Mouse (Mus musculus) B cell, adult 2 months (primary cell): ENCODE measurements at regions not wholly inside any gene's neighbourhood (a gene's known extent, or its start where the extent isn't known, plus 50 kb on each side); places are given as distances from the start of the nearest gene placed in this dataset.

Experiments used
- DNase-seq, 2 experiments: peaks; one replicate each; pipeline ENCODE4 v3.0.0; 2022

DNA sequence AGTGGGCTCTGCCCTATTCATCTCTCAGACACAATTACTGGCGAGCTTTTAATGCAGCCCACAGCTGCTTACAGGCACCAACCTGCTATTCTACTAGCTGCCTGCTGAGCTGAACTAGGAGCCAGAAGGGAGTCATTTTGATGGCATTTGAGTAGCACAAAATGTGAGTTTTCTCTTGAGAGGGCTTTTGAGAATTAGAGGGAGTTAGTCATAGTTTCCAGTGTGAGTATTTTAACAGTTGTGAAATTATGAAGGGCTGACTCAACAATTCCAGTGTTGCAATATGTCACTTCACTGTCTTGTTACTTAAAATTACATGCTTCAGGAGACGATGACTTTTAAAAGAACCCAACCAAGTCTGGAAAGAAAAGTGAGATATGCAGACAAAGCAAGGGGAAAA, 54.4 kb upstream of the Ly86 start:
- DNase-seq: no peak

DNA sequence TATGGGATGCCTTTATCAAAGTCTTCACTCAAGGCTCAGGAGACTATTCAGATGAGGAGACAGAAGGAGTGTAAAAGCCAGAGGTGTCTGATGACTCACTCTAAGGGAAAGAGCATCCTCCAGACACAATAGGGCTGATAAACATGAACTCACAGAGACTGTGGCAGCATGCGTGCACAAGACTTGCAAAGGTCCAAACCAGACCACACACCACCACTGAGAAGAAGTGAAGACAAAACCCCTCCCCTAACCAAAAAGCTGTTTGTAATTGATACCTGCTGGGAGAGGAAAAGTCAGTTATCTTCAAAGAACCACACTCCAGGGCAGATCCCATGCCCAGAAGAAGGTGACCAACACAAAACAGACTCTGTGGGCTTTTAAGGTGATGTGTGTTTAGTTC, 56.0 kb upstream of the Ly86 start:
- no peak for DNase-seq

DNA sequence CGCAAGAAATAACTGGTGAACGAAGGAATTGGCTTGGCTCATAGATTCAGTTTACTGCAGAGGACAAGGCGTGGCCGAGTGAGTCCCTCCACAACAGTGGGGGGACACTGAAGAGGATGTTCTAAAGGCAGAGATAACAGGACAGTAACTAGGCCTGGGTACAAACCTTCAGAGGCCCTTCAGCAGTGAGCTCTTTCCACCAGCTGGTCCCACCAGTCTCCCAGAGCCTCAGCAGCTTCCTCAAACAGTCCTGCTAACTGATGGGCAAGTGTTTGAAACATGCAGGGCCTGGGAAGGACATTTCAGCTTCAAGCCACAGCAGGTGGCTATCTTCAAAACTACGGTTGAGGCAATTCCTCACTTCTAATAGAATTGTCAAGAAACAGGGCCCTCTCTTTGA, 62.5 kb upstream of the Ly86 start:
- no peak for DNase-seq

GRCm38 (mm10) chr13:37279078-37279789, 65.8 kb upstream of the Ly86 start:
- DNase-seq: peak in 1 of 2 experiments; percentile 6

GRCm38 (mm10) chr13:37249581-37250461, 95.2 kb upstream of the Ly86 start:
- DNase-seq: no peak

- DNase-seq: no peak
These were observed 96.3 kb upstream of the Ly86 start for GRCm38 (mm10) chr13:37248741-37249140.

DNA sequence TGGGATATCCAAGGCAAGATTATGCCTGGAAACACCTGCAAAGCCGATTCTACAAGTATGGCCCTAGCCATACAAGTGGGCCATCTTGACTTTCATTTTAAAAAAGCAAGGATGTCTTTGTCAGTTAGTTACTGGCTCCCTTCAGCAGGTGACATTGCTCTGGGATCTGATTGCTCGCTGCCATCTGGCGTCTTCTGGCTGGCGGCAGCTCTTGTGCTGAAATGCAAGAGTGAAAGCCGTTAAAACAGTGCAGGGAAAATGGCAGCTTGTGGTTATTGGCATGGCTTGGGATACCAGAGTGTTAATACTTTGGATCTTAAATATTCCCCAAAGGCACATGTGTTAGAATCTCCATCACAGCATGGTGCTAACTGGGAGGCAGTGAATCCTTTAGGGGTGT, 105.0 kb upstream of the Ly86 start:
- DNase-seq: no peak

- no peak for DNase-seq
These were observed 107.7 kb upstream of the Ly86 start for GRCm38 (mm10) chr13:37237285-37237684.

DNA sequence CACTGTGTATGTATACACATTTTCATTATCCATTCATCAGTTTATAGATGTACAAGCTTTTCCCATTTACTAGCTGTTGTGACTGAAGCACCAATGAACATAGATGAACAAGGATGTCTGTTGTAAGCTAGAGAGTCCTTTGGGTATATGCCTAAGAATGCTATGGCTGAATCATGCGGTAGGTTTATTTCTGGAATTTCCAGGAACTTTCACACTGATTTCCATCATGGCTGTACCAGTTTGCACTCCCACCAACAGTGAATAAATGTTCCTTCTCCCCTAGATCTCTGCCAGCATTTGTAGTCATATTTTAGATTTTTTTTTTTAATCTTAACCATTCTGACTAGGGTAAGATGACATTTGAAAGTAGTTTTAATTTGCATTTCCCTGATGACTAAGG, 119.2 kb upstream of the Ly86 start:
- DNase-seq: no peak

- DNase-seq: no peak
These were observed 124.6 kb upstream of the Ly86 start for GRCm38 (mm10) chr13:37220436-37220835.

DNA sequence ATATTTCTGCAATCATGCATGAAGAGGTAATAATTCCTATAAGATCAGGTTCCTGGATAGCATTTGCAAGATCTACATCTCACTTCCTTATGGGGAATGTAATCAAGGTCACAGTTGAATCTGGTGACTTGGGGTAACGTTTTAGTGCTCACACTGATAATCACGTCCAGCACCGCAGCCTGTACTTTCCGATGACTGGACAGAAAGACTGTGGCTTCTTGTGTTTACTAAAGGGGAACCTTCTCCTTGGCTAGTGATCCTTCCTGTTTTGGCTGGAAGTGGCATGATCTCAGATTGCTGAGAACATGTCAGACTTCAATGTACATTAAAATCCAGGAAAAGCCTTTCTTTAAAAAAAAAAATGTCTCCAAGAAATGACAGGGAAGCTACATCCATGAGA, 126.4 kb upstream of the Ly86 start:
- no peak for DNase-seq

- no peak for DNase-seq
These were observed 130.3 kb upstream of the Ly86 start for GRCm38 (mm10) chr13:37214590-37215282.

GRCm38 (mm10) chr13:37197136-37197535, 147.1 kb upstream of the F13a1 start:
- DNase-seq: no peak

DNA sequence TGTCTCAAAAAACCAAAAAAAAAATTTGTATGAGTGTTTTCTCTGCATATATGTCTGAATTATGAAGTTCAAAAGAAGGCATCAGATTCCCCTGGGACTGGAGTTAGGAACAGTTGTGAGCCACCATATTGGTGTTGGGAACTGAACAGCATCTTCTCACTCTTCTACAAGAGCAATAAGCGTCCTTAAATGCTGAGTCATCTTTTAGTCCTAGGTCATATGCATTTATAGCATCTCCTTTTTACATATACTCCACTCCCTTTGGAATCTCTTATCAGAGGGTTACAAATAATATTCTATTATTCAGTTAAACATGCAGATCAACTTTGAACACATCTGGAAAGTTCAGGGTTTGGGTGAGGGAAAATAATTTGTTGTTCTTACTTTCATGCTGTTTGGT, 145.8 kb upstream of the F13a1 start:
- no peak for DNase-seq

DNA sequence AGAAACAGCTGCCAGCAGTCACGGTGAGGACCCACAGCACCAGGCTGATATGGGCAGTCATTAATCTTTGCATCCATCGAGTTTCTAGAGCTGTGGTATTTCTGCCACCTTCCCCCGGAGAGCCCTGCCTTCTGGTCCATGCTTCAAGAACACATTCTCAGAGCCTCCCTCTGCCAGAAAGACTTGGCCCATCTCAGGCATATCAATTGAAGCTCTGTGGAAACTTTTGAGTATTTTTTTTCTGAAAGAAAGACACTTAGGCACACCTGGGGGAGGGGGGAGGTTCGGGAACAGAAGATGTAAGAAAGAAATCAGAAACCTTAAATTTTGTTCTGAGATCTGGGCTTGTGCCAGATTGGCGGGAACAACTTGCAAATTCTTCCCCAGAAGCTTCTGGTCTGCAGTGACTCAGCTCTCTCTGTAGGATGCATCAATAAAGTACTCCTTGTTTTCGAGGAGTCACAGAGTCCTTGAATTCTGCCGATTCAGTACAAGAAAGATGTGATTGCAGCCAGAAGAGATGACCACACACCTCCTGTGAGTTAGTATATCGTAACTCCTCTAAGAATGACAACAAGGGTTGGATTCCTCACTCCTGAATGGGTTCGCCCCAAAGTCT, 131.2 kb upstream of the F13a1 start:
- no peak for DNase-seq

GRCm38 (mm10) chr13:37176526-37176925, 126.5 kb upstream of the F13a1 start:
- DNase-seq: no peak

GRCm38 (mm10) chr13:37175997-37176396, 126.0 kb upstream of the F13a1 start:
- DNase-seq: no peak

GRCm38 (mm10) chr13:37158831-37159522, 108.9 kb upstream of the F13a1 start:
- no peak for DNase-seq

- no peak for DNase-seq
These were observed 107.8 kb upstream of the F13a1 start for GRCm38 (mm10) chr13:37157808-37158207.

- no peak for DNase-seq
These were observed 101.9 kb upstream of the F13a1 start for GRCm38 (mm10) chr13:37151835-37152516.

GRCm38 (mm10) chr13:37149961-37150360, 99.9 kb upstream of the F13a1 start:
- DNase-seq: no peak
